Mouse (Mus musculus) left cerebral cortex, adult 8-10 months (tissue): ENCODE results near the gene Gchfr. TPM values are rescaled to one million over a fixed set of nuclear protein-coding genes. Genes with fewer than 3 reads are reported as not detected.
A peak's percentile ranks its signal among the peaks of the same experiment; 100 is the strongest.

Experiments used
- DNase-seq, 2 experiments: peaks; one replicate each; pipeline ENCODE4 v3.0.0; 2022; ENCODE audit warnings: low spot score in 2 of 2
- total RNA-seq, 4 experiments: library from RNA; stranded (reverse); gene quantifications; 2 replicates each; pipeline ENCODE4 v1.2.4; 2022

Gene Gchfr
- not detected for total RNA-seq

GRCm38 (mm10) chr2:119166901-119167865, at the start of gene Gchfr:
Gene Gchfr, plus strand, starts transcription at chr2:119167773.
- DNase-seq: no peak

GRCm38 (mm10) chr2:119136346-119136898, 31.2 kb upstream of the Gchfr start:
- DNase-seq: no peak

- DNase-seq: no peak
These were observed 22.4 kb upstream of the Gchfr start for GRCm38 (mm10) chr2:119145199-119145598.

DNA sequence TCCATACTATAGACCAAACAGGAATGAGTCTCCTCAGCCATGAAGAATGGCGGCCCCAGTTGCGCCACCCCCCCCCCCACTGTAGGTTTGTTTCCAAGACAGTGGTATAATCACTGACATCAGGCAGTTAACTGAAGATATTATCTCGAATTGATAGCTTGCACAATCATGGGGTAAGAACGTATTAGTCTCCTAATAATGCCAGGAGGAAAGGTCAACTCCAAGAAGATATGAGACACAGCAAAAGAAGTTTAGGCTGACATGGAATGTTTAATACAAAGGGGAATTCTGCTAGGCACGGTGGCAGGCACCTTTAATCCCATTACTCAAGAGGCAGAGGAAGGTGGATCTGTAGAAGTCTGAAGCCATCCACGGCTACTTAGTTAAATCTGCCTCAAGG, 21.1 kb upstream of the Gchfr start:
- DNase-seq: no peak

DNA sequence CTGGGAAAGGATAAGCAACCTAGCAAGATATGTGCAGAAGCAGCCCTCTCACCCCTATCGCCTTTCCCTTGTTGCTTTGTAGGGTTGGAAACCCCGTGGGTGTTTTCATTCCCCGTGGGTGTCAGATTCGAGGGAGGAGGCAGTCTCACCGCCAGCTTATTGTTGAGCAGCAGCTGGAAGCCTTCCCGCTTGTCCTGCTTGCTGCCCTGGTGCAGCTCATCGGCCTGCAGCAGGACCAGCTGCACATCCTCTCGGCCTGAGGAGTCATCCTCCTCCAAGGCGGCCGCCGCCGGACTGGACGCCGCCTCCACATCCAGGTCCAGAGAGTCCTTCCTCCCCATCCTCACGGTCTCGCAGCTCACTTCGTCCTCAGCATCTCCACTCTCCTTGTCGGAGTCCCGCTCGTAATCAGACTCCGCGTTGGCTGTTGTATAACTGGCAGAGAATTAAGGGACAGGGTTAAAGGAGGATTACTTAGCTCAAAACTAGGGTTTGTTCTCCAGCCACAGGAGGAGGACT, 20.4 kb upstream of the Gchfr start:
- no peak for DNase-seq

DNA sequence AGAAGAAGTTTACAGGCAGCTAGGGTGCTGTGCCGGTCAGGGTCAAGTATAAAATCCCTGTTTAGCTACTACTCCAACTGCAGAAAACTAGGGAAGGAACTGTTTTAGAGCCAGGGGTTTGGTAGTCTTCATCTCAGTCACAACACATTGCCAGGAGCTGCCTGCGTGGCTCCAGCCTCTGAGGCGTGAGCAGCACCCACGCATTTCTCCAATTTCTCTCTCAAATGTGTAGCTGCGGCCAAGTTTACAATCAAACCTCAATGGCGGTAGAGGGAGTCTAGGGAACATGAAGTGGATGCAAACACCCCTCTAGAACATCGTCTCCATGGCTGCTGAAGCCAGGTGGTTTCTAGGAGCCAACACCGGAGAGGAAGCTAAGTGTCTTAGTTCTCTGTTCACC, 19.8 kb upstream of the Gchfr start:
- DNase-seq: peak in 1 of 2 experiments; percentile 36

DNA sequence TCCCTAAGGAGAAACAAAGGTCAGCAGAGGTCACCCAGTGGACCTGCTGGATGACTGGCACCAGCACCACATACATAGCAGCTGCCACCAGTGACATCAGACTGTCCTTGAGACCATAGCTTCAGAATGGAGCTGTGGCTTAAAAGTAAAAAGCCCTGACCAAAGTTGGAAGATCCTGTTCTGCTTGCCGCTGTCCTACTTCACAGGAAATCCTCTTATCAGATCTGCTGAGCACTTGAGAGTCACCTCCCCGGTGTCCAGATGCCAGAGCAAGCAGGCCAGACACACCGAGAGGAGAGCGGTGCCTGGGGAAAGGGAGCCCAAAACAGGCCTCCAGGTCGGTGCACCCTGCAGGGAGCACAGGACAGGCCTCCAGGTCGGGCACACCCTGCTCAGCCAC, 15.3 kb upstream of the Gchfr start:
- no peak for DNase-seq

GRCm38 (mm10) chr2:119154683-119155082, 12.9 kb upstream of the Gchfr start:
- DNase-seq: no peak

- DNase-seq: no peak
These were observed 12.2 kb upstream of the Gchfr start for GRCm38 (mm10) chr2:119155388-119155787.

DNA sequence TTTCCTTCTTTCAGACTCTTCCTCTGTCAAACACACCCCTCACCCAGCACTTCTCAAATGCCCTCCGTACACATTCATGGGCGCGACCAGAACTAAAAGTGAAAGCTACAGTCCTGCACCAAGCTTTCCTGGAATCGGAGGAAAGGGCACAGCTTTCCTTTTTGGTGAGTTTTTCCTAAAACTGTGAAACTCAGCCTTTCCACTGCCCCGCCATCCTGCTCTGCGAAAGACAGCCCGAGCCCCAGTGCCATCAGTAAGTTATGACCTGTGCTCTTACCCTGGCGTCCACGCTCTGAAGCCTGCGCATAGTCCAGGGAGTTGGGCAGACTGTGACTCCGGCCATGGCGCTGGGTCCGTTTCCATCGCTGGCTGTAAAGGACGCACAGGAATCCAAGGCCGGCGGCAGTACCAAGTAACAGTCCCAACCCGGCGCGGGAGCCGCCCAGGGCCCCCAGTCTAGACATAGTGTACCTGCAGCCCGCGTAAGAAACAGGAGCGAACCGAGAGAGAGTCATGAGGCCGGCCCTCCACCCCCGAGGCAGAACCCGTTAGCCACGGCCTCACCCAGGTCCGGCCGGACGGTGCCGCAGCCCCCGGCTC, 11.4 kb upstream of the Gchfr start:
- no peak for DNase-seq

GRCm38 (mm10) chr2:119156681-119157572, 10.6 kb upstream of the Gchfr start, which contains the start of gene Rmdn3:
Gene Rmdn3, minus strand, starts transcription at chr2:119157034.
- DNase-seq: peak; percentile 93 to 94

DNA sequence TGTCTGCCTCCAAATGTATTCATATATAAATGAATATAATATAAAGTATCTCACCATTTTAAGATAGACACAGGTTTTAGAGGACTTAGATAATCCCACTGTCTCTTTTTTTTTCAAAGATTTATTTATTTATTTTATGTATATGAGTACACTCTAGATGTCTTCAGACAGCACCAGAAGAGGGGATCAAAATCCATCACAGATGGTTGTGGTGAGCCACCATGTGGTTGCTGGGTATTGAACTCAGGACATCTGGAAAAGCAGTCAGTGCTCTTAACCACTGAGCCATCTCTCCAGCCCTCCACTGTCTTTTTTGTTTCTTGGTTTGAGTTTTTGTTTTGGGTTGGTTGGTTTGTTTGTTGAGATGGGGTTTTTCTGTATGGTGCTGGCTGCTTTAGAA, 9.7 kb upstream of the Gchfr start:
- no peak for DNase-seq

DNA sequence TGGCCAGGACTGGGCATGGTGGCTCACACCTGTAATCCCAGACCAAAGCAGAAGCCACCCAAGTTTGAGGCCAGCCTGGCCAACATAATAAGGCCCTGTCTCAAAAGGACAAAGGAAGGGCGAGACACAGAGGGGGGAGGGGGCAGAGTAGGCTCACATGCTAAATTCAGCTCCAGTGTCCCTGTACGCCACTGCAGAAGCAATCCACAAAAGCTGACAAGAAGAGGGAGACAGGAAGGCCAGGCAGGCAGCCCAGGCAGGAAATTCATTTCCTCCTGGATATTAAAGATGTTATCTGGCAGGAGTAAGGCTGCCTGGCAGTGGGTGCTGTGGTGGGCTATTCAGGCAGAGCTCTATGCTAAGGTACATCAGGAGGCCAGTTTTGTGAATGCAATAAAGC, 6.3 kb upstream of the Gchfr start:
- no peak for DNase-seq

DNA sequence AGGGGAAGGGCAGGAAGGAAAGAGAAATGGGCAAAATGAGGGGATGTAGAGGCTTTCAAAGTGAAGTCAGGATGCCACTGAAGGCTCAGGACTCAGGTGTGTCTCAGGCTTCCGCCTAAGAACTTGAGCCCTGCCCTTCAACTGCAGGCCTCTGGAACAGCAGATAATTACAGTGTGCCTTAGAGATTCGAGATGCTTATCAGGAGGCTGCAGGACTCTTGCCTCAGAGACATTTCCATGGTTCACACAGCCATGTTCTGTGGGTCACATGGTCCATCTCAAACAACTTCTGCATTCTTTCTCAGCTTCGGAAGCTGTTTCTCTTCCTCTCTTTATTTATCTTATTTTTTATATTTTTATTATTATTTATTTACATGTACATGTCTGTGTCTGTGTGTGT, 4.4 kb upstream of the Gchfr start:
- DNase-seq: no peak

DNA sequence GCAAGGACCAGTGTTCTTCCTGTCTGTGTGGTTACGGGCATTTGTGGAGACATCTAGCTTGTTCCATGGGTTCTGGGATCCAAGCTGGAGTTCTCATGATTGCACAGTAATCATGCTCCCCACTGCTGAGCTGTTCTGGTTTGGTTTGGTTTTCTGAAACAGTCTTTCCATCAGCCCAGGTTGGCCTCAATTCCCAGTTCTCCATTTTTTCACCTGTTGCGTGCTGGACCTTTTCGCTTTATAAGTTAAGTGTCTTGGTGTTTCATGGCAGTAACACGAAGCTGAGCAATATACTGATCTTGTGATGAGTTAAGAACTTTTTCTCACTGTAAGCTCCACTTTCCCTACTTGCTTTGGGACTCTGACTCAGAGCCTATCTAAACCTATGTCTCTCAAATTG, 3.6 kb upstream of the Gchfr start:
- DNase-seq: no peak

GRCm38 (mm10) chr2:119165401-119165800, 2.2 kb upstream of the Gchfr start:
- DNase-seq: no peak

- no peak for DNase-seq
These were observed 288 bp downstream of the Gchfr start for GRCm38 (mm10) chr2:119167866-119168256.

DNA sequence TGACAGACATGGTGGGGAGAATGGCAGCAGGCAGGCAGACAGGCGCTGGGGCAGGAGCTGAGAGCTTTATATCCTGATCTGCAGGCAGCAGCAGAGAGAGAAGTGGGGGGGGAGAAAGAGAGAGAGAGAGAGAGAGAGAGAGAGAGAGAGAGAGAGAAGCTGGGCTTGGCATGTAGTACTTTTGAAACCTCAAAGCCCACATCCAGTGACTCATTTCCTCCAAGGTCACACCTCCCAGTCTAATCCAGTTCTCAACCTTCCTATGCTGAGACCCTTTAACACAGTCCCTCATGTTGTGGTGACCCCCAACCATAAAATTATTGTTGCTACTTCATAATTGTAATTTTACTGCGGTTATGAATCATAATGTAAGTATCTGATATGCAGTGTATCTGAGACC, 2.7 kb downstream of the Gchfr start:
- no peak for DNase-seq

DNA sequence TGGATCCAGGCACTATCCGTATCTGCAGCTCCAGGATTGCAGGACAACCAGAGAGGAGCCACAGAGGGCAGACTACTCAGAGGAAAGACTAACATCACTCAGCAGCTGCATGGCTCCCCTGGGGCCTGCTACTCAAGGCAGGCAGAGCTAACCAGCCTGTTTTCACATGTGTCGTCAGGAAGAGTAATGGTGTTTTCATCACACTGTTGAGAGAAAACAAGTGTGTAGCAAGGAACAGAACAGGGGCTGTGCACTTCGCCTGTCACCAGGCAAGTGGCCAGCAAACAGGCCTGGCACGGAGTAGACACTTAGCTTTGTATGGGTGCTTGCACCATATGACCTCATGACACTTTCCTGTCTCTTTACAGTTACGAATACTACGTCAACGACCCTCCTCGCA, 4.0 kb downstream of the Gchfr start:
- DNase-seq: no peak

GRCm38 (mm10) chr2:119172446-119172845, 4.9 kb downstream of the Gchfr start:
- DNase-seq: no peak
